In the genomic region with DNA sequence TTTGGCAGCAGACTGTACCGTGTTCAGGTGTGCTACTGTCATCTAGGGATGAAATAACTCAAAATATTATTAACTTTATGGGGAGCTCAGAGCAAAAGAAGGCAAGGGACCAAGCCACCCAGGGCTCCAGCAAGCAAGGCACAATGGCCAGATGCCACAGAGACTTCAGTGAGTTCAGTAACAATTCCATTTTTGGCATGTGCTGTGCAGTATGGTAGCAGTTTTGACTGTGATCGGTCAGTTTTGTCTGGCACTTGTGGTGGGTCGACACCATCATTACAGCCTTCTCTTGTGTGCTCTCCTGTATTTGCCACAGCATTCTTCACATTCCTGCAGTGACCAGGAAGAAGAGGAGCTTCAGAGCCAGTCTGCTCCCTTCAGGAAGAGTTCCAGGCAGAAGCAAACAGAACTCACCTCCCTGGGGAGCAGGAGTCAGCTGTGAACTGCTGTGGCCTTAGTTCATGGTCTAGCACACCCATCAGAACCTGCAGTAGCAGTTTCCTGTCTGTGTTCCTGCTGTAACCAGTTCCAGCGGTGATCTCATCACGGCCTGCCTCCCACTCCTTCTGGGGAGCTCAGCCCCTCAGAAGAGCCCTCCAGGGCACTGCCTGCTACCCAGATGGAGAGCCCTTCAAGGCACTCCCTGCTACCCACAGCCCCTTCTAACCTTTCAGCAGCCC, we compare ENCODE assay signal across 9 mouse cellular contexts. TPM values are rescaled to one million over a fixed set of nuclear protein-coding genes. Genes with fewer than 3 reads are reported as not detected.
A peak's percentile ranks its signal among the peaks of the same experiment; 100 is the strongest.
DNase-seq lines count a peak whose midpoint lies in the region; ATAC-seq lines count a peak whose summit lies in the region.
"Had no signal": no experiment of that assay in that cellular context is flagged by ENCODE, and none has a peak within 500 bp of the region (broad histone marks: within the 10 kb centered on the region; RNA-seq: fewer than 3 reads in every experiment).

No protein-coding gene starts in this region.

- DNase-seq in hindbrain, embryonic 10.5 days (ENCODE audit: low spot score), result peak; percentile 15
- DNase-seq in hindbrain, embryonic 11.5 days (ENCODE audit: low spot score), result no peak
- DNase-seq in heart, adult 8-10 months (ENCODE audit: low spot score), result peak; percentile 79
- DNase-seq in left cerebral cortex, postnatal 4 days, result no peak
- DNase-seq in left cerebral cortex, postnatal 36 days (ENCODE audit: low spot score in 2 of 2), result no peak

- 70% methylated on average over 5 of the region's 5 CpGs for WGBS in hindbrain, embryonic 10.5 days
- WGBS in hindbrain, embryonic 11.5 days, result 79% methylated on average over 5 of the region's 5 CpGs
- 41% methylated on average over 5 of the region's 5 CpGs for WGBS in kidney, embryonic 15.5 days
- WGBS in stomach, embryonic 14.5 days, result 37% methylated on average over 5 of the region's 5 CpGs

- intact Hi-C loops in left cerebral cortex, postnatal 4 days (cut with DNase I), result no loop called here
- intact Hi-C loops in left cerebral cortex, postnatal 36 days (cut with DNase I), result no loop called here

- H3K4me1 ChIP-seq in hindbrain, embryonic 10.5 days (replicated peaks), result peaks cover 16% of the 10 kb centered on the region
- no peaks in the 10 kb centered on the region for H3K4me1 ChIP-seq in hindbrain, embryonic 11.5 days (replicated peaks; ENCODE audit: control insufficient read depth, insufficient read depth, low read length)
- peaks cover 26% of the 10 kb centered on the region for H3K4me1 ChIP-seq in kidney, embryonic 15.5 days
- 0 out of 2 replicates have a peak, but pooled peaks cover 5% of the 10 kb centered on the region for H3K4me1 ChIP-seq in stomach, embryonic 14.5 days (ENCODE audit: control insufficient read depth, insufficient read depth, low read length)

- no peak overlapping the region for H3K9ac ChIP-seq in hindbrain, embryonic 11.5 days (ENCODE audit: low read depth, low read length)
- no peak overlapping the region for H3K9ac ChIP-seq in kidney, embryonic 15.5 days
- no peak overlapping the region for H3K9ac ChIP-seq in stomach, embryonic 14.5 days (replicated peaks; ENCODE audit: low read depth, low read length)
- H3K9ac ChIP-seq: neural tube, embryonic 12.5 days had no signal

- no peak for ATAC-seq in hindbrain, embryonic 11.5 days (ENCODE audit: low FRiP score)
- ATAC-seq in kidney, embryonic 15.5 days (replicated peaks; ENCODE audit: low FRiP score), result peak; percentile 71
- ATAC-seq in stomach, embryonic 14.5 days (ENCODE audit: insufficient number of reproducible peaks, insufficient read depth, low FRiP score, low read depth), result peak; percentile 39; the same call in 1 of the 2 replicates
- ATAC-seq in erythroid progenitor cell, adult 5-6 weeks (replicated peaks; ENCODE audit: low FRiP score, poor library complexity, severe bottlenecking), result no peak

- H3K9me3 ChIP-seq in hindbrain, embryonic 10.5 days, result no peaks in the 10 kb centered on the region
- H3K9me3 ChIP-seq in hindbrain, embryonic 11.5 days (ENCODE audit: control insufficient read depth, low read length), result no peaks in the 10 kb centered on the region
- no peaks in the 10 kb centered on the region for H3K9me3 ChIP-seq in kidney, embryonic 15.5 days (replicated peaks)
- no peaks in the 10 kb centered on the region for H3K9me3 ChIP-seq in stomach, embryonic 14.5 days (ENCODE audit: control insufficient read depth, low read depth, low read length)
- H3K9me3 ChIP-seq: neural tube, embryonic 12.5 days had no signal

- H3K4me2 ChIP-seq in hindbrain, embryonic 11.5 days (replicated peaks; ENCODE audit: low read depth, low read length), result no peak overlapping the region
- no peak overlapping the region for H3K4me2 ChIP-seq in kidney, embryonic 15.5 days
- H3K4me2 ChIP-seq in stomach, embryonic 14.5 days (replicated peaks; ENCODE audit: low read depth, low read length), result no peak overlapping the region
- H3K4me2 ChIP-seq: neural tube, embryonic 12.5 days had no signal

- H3K4me3 ChIP-seq in hindbrain, embryonic 10.5 days, result no peak overlapping the region
- H3K4me3 ChIP-seq in hindbrain, embryonic 11.5 days (ENCODE audit: low read depth, low read length), result no peak overlapping the region
- no peak overlapping the region for H3K4me3 ChIP-seq in kidney, embryonic 15.5 days (replicated peaks)
- no peak overlapping the region for H3K4me3 ChIP-seq in stomach, embryonic 14.5 days (ENCODE audit: low read depth, low read length)
- H3K4me3 ChIP-seq: neural tube, embryonic 12.5 days had no signal

- H3K27me3 ChIP-seq in hindbrain, embryonic 10.5 days (ENCODE audit: insufficient read depth, poor library complexity, severe bottlenecking), result no peaks in the 10 kb centered on the region
- no peaks in the 10 kb centered on the region for H3K27me3 ChIP-seq in hindbrain, embryonic 11.5 days (ENCODE audit: control insufficient read depth, insufficient read depth, low read length)
- no peaks in the 10 kb centered on the region for H3K27me3 ChIP-seq in kidney, embryonic 15.5 days
- H3K27me3 ChIP-seq in stomach, embryonic 14.5 days (ENCODE audit: control insufficient read depth, insufficient read depth, low read length), result no peaks in the 10 kb centered on the region
- H3K27me3 ChIP-seq: neural tube, embryonic 12.5 days had no signal

- H3K36me3 ChIP-seq in hindbrain, embryonic 10.5 days, result no peaks in the 10 kb centered on the region
- no peaks in the 10 kb centered on the region for H3K36me3 ChIP-seq in hindbrain, embryonic 11.5 days (ENCODE audit: control insufficient read depth, insufficient read depth, low read length)
- no peaks in the 10 kb centered on the region for H3K36me3 ChIP-seq in kidney, embryonic 15.5 days
- H3K36me3 ChIP-seq in stomach, embryonic 14.5 days (ENCODE audit: control insufficient read depth, insufficient read depth, low read length), result no peaks in the 10 kb centered on the region
- H3K36me3 ChIP-seq: neural tube, embryonic 12.5 days had no signal

- peak overlapping the region; percentile 35; the same call in 1 of the 2 replicates for H3K27ac ChIP-seq in hindbrain, embryonic 10.5 days
- no peak overlapping the region for H3K27ac ChIP-seq in hindbrain, embryonic 11.5 days (ENCODE audit: low read depth, low read length)
- peak overlapping the region; percentile 80 for H3K27ac ChIP-seq in kidney, embryonic 15.5 days
- H3K27ac ChIP-seq in stomach, embryonic 14.5 days (ENCODE audit: low read length), result peak overlapping the region; percentile 33; the same call in 1 of the 2 replicates
- H3K27ac ChIP-seq: neural tube, embryonic 12.5 days had no signal

RNA-seq across cellular contexts. Expression of gene Ice1, which starts 16.8 kb away (rescaled TPM):
- 19.0 and 21.9 TPM in 2 replicates for polyA plus RNA-seq in hindbrain, embryonic 10.5 days (2016; fragmentation: Nextera tagmentation; extraction: Ambion mirVana)
- 26.8 and 28.4 TPM in 2 replicates for polyA plus RNA-seq in hindbrain, embryonic 11.5 days (2014; fragmentation: Nextera tagmentation; extraction: Ambion mirVana)
- total RNA-seq in heart, adult 8-10 months (2022), result 10 to 100 TPM; 24.3 to 30.9 (median 26.7) TPM
- polyA plus RNA-seq in kidney, embryonic 15.5 days (2015; fragmentation: Nextera tagmentation; extraction: Ambion mirVana), result 18.2 and 19.9 TPM in 2 replicates
- polyA plus RNA-seq in stomach, embryonic 14.5 days (2014; fragmentation: Nextera tagmentation; extraction: Ambion mirVana), result 35.0 and 35.1 TPM in 2 replicates
- total RNA-seq in left cerebral cortex, postnatal 4 days (2021), result 100 to 1,000 TPM; 103 to 105 TPM
- total RNA-seq in erythroid progenitor cell, adult 5-6 weeks (2015; ENCODE audit: low replicate concordance), result 8.4 and 14.4 TPM in 2 replicates
- total RNA-seq in erythroid progenitor cell, adult 5-6 weeks (2017; ENCODE audit: low replicate concordance), result 2.8 and 4.4 TPM in 2 replicates
- total RNA-seq in left cerebral cortex, postnatal 36 days (2021), result 10 to 100 TPM; 57.3 to 73.3 TPM

Comparison
In these comparisons a context has a peak if more than half of its experiments do, and no peak if none do; other contexts are left out.
1. DNase-seq: peak in hindbrain, embryonic 10.5 days (single experiment) and heart, adult 8-10 months (single experiment); none in hindbrain, embryonic 11.5 days (single experiment), left cerebral cortex, postnatal 4 days (single experiment) and left cerebral cortex, postnatal 36 days (0 of 2).
2. ATAC-seq: peak in kidney, embryonic 15.5 days (single experiment) and stomach, embryonic 14.5 days (single experiment); none in hindbrain, embryonic 11.5 days (single experiment) and erythroid progenitor cell, adult 5-6 weeks (single experiment).